Mouse (Mus musculus) large intestine, adult 2 months (tissue): ENCODE data around the gene P4hb. TPM values are rescaled to one million over a fixed set of nuclear protein-coding genes. Genes with fewer than 3 reads are reported as not detected.
"Not testable (repeated sequence)": the region's sequence is repeated elsewhere in the genome, so short reads cannot be mapped to it uniquely, and the experiment has no call there.

Source experiments
- DNase-seq: peaks from one replicate; pipeline ENCODE4 v3.0.0-alpha.2; 2012; ENCODE audit warnings: low read depth, low spot score
- WGBS: fragments of 180-500 bp; shearing (Covaris S2); methylation state at CpG from one replicate; pipeline ENCODE4 v1.1.7; 2018; 5-methylcytosine and 5-hydroxymethylcytosine counted together
- polyA plus RNA-seq: library from polyadenylated mRNA; depleted of rRNA; stranded (reverse); fragments of >200 nt; gene quantifications from 2 replicates; pipeline ENCODE4 v1.2.3, GENCODE M21; 2012

The P4hb gene
- polyA plus RNA-seq, 1 experiment: 496 TPM

DNA sequence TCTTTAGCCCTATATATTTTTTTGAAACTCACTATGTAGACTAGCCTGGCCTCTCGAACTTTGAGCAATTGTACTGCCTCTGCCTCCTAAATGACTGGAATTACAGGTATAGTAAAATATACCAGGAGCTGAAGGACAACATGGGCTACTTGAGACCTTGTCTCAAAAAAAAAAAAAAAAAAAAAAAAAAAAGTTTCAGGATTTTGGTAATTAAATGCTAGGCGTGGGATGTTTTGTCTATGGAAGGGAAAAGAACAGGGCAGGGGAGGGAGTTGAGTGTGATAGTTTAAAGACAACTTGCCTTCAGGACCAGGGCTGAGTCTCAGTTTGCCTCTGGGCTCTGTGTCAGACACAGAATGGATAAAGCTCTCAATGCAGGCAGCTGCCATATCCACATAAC, 2.0 kb upstream of the P4hb start:
- 69% methylated on average over 2 of the region's 2 CpGs for WGBS
- DNase-seq: no peak

DNA sequence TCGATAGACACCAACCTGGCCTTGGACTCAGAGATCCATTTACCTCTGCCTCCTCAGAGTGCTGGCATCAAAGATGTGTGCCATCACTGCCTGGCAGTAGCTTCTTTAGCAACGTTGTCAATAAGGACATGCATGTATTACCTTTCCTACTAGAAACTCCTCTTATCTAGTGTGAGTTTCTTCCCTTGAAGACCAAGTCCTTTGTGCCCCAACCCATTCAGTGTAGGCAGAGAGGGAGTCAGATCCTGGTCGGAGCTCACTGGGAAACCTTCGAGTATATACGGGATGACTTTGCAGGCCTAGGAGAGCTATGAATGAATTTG, 1.2 kb upstream of the P4hb start:
- DNase-seq: no peak
- 27% methylated on average over 5 of the region's 5 CpGs for WGBS

- under 1% methylated on average over 23 of the region's 23 CpGs for WGBS
- no peak for DNase-seq
Observed at GRCm38 (mm10) chr11:120573585-120574277, 678 bp upstream of the P4hb start.

GRCm38 (mm10) chr11:120572417-120572751, 669 bp downstream of the P4hb start:
- WGBS: under 1% methylated on average over 24 of the region's 24 CpGs
- DNase-seq: no peak

GRCm38 (mm10) chr11:120571754-120572416, 1.2 kb downstream of the P4hb start:
- WGBS: 2% methylated on average over 11 of the region's 11 CpGs
- DNase-seq: no peak

DNA sequence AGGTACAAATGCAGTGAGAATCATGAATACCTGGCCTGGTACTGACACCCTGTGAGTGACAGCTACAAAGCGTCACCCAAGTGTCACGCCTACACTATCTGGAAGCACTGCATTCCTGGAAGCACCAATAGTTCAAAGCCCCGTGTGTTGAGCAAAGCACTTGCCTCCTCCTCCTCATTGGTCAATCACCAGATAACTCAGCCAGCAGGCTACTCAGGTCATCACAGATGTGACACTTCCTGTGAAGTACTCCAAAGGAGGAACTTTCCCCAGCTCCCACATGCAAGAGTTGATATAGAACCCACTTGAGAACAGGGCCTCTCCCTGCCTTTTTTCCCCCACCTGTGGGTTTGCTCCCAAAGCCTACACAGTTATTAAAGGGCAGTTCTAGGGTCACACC, 1.9 kb downstream of the P4hb start:
- no peak for DNase-seq
- 45% methylated on average over 3 of the region's 3 CpGs for WGBS

DNA sequence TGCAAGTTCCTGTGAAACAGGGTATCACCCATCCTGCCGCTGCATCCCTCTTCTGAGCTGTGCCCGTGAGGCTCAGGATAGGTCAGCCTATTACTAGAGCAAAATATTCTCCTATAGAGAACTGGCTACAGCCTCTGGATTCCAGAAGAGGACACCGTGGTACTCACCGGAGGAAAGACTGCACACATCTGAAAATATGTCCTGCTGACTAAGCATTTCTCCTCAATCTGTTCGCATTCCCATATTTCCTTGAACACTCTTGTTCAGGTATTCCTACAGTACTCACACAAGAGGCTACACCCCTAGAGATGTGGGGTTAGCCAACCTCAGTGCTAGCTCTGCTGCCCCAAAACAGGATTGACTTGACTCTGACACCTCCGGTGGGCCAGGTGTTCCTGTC, 4.7 kb downstream of the P4hb start:
- 85% methylated on average over 6 of the region's 6 CpGs for WGBS
- DNase-seq: no peak

DNA sequence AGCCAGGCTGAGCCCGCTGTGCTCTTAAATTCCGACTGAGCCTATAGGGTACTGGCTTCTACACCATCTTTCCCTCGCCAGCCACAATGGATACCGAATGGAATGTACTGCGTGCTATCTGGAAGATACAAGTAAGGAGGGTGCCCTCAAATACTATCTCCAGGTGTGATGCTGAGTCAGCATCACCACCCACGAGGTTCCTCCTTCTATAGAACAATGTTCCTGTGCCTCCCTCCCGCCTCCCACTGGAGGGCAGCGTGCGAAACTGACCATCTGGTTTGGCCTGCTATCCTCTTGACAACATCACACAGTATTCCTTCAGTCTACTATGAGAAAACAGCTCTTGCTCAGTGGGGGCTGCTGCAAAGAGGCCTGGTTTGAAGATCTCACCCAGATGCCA, 7.9 kb downstream of the P4hb start:
- WGBS: 79% methylated on average over 9 of the region's 9 CpGs
- no peak for DNase-seq

- no peak for DNase-seq
- WGBS: 93% methylated on average over 13 of the region's 13 CpGs
Observed at GRCm38 (mm10) chr11:120562949-120563348, 10.1 kb downstream of the P4hb start.

GRCm38 (mm10) chr11:120560952-120561728, 11.9 kb downstream of the P4hb start:
- WGBS: 89% methylated on average over 13 of the region's 13 CpGs
- no peak for DNase-seq

DNA sequence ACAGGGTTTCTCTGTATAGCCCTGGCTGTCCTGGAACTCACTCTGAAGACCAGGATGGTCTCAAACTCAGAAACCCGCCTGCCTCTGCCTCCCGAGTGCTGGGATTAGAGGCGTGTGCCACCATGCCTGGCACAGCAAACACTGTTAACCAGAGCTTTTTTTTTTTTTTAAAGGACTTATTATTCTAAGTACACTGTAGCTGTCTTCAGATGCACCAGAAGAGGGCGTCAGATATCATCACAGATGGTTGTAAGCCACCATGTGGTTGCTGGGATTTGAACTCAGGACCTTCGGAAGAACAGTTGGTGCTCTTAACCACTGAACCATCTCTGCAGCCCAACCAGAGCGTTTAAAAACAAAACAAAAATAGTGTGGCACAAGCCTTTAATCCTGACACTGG, 14.2 kb downstream of the P4hb start:
- not testable (repeated sequence) for DNase-seq
- WGBS: 82% methylated on average over 6 of the region's 6 CpGs

- DNase-seq: no peak
- WGBS: 49% methylated on average over 2 of the region's 2 CpGs
Observed at GRCm38 (mm10) chr11:120555260-120555659, 17.8 kb downstream of the P4hb start.

GRCm38 (mm10) chr11:120554834-120555233, 18.2 kb downstream of the P4hb start:
- DNase-seq: no peak
- WGBS: 66% methylated on average over 7 of the region's 7 CpGs

- 46% methylated on average over 5 of the region's 5 CpGs for WGBS
- DNase-seq: no peak
Observed at GRCm38 (mm10) chr11:120552736-120553135, 20.3 kb downstream of the P4hb start.

DNA sequence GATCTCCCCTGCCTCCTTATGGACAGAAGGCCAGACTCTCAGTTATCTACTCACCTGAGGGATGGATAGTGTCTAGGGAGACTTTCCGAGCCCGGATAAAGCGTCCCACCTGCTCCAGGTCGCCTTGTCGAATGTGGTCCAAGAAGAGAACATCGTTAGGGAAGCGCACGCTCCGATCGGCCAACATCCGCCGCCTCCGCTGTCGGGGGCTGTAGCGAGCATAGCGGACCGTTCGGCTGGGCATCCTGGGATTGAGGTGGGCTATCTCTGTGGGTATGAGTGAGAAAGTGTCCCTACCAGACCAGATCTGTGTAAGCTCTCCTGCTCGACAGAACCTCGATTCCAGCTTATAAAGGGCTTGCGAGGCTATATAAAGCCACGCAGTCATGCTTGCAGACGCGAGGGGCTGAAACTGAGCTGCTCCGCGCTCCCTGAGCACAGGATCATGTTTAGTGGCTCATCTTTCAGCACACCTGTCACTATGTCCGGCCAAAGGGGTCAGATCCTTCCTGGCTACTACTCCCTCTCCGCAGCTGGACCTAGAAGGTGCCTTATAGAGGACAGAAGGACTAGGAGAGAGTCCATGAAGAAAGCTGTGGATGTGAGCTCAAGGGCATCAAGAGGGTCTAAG, 22.1 kb downstream of the P4hb start, which contains the start of gene Ppp1r27:
Gene Ppp1r27, minus strand, starts transcription at position 323 of the 631 bp plus-strand sequence.
- WGBS: 96% methylated on average over 28 of the region's 28 CpGs
- DNase-seq: no peak

DNA sequence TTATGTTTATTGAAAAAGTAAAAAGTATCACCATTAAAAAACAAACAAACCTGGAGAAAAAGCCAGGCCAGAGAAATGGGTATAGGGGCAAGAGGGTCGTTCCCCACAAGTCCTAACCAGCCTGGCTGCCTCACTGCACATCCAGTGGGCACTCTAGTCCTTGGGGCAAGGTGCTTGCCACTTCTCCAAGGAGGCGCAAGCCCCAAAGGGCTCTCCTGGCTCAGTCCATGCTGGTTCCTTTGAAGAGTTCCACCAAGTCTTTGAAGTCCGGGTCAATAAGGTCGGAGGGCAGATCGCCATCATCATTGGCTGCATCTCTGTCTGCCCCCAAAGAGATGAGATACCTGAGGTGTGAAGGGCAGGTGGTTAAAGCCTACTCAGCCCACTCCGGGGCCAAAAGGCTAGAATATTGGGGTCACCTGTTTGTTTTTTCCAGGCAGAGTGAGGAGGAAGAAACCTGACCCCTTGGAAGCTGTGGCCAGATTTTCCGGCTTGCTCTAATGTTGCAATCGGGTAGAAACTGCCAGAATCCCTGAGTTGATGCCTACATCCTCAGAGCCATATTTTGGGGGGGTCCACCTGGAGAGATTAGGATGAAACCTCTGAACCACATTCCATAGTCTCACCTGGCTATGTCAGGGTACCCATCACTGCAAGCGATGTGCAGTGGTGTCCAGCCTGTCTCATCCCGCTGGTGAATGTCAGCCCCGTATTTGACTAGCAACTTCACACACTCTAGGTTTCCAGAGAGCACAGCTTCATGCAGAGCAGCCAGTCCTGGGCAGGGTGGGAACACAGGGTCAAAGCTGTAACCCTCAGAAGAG, 22.9 kb downstream of the P4hb start:
- 57% methylated on average over 11 of the region's 11 CpGs for WGBS

DNA sequence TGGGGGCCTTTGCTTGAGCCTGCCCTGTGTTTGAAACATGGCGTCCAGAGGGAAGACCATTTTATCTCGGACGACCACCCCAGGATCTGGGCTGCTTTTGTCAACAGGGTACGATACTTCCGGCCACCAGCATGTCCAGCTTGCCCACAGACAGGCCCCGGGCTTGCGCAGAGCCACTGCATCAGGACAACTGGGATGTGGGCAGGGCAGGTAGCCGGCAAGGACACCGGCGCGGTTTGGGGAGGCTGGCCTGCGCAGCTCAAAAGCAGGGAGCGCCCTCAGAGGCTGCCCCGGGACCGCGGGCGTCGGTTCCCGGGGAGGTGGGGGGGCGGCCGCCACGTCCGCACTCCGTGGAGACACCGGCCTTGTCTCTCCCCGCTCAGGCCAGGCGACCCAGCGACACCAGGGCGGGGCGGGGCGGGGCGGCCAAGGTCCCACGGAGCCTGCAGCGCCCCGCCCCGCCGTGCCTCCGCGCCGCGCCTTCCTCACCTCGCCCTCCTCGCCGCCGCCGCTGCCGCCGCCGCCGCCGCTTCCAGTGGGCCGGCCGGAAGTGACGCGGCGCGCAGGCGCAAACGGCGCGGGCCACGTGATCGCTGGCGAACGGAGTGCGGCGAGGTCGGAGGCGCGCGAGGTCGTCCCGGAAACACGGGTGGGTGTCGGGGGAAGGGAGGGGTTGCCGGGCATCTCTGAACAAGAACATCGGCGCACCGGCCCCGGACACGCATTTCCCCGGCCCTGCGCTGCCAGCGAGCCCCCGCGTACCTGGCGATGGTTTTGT, 23.7 kb downstream of the P4hb start, which contains the start of gene Mcrip1:
Gene Mcrip1, minus strand, starts transcription at position 560 of the 778 bp plus-strand sequence.
- under 1% methylated on average over 63 of the region's 87 CpGs for WGBS

More for the DNA sequence above, 22.9 kb downstream of the P4hb start:
- no peak for DNase-seq

GRCm38 (mm10) chr11:120548786-120549167, 24.3 kb downstream of the P4hb start:
- no peak for DNase-seq
- WGBS: 2% methylated on average over 7 of the region's 7 CpGs

More for the DNA sequence above, 23.7 kb downstream of the P4hb start, which contains the start of gene Mcrip1:
- no peak for DNase-seq

DNA sequence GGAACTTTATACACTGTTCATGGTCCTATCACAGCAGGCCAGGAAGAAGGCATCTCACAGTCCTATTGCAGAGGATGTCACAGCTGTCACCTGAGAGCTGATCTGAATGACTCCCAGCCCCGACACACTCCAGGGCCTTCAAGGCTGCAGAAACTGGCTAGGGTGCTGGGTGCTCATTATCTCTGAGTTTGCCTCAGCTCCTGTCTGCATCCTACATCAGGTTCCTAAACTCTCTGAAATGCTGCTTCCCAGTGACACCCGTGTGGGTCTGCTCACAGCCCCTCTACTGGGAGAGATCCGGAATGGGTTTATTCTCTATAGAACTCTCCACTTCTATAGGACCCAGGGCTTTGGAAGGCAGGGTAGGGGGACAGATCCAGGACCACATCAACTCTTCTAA, 24.8 kb downstream of the P4hb start:
- WGBS: 67% methylated on average over 3 of the region's 3 CpGs

More for the DNA sequence above, 24.8 kb downstream of the P4hb start:
- DNase-seq: no peak
